Mouse (Mus musculus): Measurements from ENCODE around the gene Slc9a8.

Gene Slc9a8

GRCm38 (mm10) chr2:167447207-167447606 is 25.7 kb downstream of the Slc9a8 start:
- CTCF ChIA-PET: no interaction called here

GRCm38 (mm10) chr2:167447629-167448028 is 26.1 kb downstream of the Slc9a8 start:
- CTCF ChIA-PET: no interaction called here

DNA sequence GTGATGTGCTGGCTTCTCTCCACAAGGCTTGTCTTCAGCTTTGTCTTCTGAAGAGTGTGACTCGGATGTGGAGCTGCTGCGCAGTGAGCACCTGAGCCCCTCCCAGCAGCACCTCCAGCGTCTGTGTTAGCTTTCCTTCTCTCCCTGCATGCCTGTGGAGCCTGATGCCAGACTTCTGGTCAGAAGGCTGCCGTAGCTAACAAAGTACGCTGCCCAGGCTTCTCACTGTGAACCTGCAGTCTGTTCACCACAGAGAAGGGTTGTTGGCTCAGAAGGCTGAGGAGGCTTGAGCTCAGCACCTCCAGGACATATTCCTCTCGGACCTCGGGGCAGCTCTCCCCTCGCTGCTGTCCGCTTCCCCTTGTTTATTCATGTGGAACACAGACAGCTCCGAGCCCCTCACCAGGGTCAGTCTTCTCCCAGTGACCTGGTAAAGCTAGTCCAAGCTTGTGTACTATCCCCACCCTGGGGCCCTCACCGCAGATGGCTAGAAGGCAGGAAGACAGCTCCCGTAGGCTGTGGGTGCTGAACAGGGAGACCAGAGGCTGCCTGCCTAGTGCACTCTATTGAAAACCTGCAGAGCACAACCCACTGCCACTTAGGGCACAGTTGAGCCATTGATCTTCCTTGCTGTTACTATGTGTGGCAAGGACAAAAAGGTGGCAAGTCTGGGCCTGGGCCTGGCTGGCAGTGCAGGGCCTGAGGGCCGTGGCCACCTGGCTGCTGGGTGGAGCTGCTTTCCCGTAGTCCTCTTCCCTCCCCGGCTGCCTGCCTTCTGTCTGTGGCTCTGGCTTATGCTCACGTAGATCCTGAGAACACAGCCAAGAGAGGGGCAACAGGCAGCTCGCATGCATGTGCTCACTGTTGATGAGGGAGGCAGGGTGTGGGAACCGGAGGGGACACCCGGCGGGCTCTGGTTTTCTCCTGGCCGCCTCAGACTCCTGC is 28.1 kb downstream of the Slc9a8 start:
- CTCF ChIA-PET: no interaction called here

DNA sequence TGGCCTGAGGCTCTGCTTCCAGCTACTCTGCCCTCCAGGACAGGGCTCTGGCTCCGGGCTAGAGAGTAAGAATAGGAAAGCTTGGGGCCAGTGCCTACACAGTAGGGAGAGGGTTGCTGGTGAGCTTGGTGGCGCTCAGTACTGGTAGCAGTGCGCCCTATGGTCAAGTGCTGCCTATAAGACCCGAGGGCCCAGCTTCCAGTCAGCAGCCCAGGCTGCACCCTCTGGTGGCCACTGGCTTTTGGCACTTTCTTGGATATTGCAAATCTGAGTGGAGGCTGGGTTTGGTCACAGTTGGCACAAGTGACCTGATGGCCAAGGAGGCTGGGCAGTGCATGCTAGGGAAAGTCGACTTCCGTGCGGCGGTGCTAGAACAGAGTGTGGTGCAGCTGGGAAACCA is 29.1 kb downstream of the Slc9a8 start:
- CTCF ChIA-PET: no interaction called here

DNA sequence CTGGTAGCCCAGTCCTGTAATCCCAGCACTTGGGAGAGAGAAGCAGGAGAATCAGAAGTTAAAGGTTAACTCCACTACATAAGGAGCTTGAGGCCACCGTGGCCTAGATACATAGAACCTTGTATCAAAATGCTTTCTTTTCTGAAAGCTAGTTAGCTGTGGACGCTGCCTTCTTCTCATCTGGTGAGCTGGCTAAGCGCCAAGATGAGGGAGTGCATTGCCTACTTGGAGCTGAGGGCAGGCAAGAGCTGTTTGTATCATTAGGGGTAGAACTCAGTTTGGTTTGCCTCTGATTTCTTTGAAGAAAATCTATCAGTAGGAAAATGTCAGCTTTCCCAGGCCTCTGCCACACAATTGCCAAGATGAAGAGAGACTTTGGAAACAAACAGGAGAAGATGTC is 32.3 kb downstream of the Slc9a8 start:
- CTCF ChIA-PET: interaction anchor here (0.7 kb wide), 1 partner anchor 1772 kb away, joined by 3 read pairs; no protein-coding TSS in a partner anchor

DNA sequence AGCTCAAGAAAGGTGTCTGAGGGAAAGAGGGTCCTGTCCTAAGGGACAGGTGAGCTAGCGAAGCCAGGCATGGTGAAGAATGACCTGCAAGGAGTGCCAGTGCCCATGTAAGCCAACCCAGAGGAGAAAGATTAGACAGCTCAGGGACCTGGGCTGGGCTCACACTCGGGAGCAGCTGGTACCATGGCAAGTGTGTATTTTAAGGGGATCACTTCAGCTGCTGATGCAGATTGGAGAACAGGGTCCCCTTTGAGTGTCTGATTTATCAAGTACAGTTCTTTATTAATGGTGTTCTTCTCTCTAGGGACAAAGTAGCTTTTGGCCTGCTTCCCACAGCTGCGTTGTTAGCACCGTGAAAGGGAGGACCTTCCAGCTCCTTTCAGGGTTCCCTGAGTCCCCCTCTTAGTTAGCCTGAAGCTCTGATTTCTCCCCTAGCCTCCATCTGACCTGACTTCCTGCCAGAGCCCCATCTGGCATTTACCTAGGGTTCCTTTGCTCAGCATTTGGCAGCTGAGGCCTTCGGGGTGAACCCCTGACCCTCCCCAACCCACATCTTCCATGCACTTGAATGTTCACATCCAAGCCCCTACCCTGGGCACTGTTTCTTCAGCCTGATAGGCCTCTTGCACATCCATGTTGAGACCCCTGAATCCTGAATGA is 35.0 kb downstream of the Slc9a8 start:
- CTCF ChIA-PET: no interaction called here

- CTCF ChIA-PET: no interaction called here
These were observed 35.7 kb downstream of the Slc9a8 start for GRCm38 (mm10) chr2:167457213-167457612.

GRCm38 (mm10) chr2:167458548-167458947 is 37.0 kb downstream of the Slc9a8 start:
- CTCF ChIA-PET: no interaction called here

DNA sequence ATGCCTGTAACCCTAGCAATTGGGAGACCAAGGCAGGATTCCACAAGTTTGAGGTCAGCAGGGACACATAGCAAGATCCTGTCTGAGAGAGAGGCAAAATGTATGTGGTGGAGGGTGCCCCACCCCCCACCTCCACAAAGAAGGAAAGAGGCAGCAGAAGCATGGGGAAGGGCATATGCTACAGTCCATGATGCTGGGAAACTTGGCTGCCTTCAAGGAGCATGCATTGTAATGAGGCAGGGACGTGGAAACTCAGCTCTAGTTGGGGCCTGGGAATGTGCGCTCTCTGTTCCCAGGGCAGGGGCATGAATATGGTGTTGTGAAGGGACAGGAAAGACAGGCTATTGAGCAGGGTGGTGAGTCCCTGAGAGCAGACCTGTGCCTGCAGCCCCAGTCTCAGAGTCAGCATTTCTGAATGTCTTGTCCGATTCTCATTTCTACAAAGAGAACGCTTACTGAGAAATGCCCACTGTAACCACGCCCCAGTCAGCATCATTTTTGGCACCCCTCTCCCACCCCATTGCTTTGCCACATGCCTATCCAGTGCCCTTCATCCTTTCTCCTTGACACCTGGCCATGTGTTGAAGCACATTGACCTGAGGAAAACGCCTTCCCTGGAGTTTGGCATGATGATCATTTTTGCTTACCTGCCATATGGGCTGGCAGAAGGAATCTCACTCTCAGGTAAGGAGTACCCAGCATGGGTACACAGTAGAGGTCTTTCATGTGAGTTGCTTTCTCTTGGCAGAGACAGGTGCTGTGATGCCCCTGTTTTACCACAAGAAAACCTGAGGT is 37.8 kb downstream of the Slc9a8 start:
- CTCF ChIA-PET: no interaction called here

GRCm38 (mm10) chr2:167462954-167463353 is 41.4 kb downstream of the Slc9a8 start:
- CTCF ChIA-PET: interaction anchor here (0.7 kb wide), 1 partner anchor 240 kb away, joined by 3 read pairs; no protein-coding TSS in a partner anchor

DNA sequence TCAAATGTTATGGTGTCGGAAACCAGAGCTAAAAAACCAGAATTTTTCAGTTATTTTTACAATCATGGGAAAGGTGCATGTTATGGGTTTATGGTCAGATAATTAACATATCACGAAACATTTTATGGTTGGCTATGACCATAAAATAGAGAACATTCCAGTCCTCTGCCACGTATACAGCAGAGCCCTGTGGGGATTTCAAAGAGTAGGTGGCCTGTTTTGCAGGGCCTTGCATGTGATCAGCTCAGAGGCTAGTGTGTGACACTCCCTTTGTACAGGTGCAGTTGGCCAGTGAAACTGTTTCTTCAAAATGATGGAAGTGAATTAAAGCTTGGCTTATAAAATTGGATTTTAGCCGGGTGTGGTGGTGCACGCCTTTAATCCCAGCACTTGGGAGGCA is 42.3 kb downstream of the Slc9a8 start:
- CTCF ChIA-PET: no interaction called here

DNA sequence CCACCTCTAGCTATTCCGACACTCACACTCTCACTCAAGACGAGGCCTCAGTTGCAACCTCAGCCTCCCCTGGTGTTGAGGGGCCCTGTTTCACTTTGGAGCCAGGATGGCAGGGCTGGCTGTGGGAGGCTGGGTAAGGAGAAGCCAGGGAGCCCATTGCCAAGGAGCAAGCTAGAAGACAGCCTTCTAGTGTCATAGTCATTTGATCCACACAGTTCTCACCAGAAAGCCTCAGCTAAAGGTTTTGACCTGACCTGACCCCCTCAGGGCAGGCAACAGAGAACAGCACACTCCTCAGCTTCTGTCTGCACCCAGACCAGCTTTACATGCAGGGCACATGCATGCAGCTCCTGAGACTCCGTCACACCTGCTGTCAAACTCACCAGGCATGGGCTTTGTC is 44.4 kb downstream of the Slc9a8 start:
- CTCF ChIA-PET: no interaction called here

DNA sequence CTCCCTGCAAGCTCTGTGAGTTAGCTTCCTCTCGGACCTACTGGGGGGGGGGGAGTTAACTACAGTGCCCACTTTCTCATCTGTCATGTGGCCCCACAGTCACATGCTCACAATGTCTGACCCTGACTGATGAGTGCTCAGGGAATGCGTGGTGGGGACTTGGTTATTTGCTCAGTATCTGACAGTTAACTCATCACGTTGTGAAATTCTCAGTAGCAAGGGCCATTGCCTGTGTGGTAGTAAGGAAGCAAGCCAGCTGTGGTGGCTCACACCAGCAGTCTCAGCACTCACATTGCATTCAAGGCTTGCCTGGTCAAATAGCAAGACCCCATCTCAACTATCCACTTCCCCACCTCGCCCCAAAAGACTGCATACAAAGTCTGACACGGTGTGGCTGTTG is 45.7 kb downstream of the Slc9a8 start:
- CTCF ChIA-PET: interaction anchor here (0.7 kb wide), 1 partner anchor 15 kb away, joined by 5 read pairs; no protein-coding TSS in a partner anchor

DNA sequence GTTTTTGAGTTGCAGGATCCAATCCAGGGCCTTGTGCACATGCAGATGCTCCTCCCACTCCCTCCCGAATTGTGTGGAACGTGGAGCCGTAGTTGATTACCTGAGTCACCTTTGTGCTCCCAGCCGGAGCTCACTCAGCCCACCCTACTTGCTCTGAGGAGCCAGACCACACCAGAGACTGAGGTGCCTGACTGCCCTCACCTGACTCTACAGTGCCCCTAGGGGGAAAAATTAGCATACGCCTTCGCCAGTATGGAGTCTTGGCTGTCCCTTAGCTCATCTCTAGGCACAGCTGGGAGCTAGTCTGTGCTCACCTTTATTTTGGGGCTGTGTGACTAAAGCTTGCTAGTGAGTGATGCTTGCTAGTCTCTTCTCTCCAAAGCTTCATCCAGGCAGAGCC is 46.9 kb downstream of the Slc9a8 start:
- CTCF ChIA-PET: interaction anchor here (0.7 kb wide), 1 partner anchor 33 kb away, joined by 3 read pairs; no protein-coding TSS in a partner anchor

- CTCF ChIA-PET: no interaction called here
These were observed 49.1 kb downstream of the Slc9a8 start for GRCm38 (mm10) chr2:167470611-167471010.

DNA sequence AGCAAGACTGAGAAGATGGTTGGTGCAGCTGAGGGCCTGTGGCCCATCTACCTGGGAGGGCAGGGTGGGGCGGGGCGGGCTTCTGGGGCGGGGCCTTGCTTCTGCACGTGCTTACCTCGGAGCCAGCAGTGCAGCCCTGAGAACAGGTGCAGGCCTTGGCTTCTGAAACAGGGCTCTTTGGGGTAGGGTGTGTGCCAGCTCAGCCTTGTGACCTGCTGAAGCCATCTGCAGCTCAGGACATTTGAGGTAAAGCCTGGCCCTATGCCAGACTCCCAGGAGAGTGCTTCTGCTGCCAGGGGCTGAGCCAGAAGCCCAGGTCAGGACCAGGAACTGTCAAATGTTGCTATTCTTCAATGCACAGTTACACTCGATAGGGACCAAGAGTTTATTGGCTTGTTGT is 50.1 kb downstream of the Slc9a8 start:
- CTCF ChIA-PET: no interaction called here

- CTCF ChIA-PET: no interaction called here
These were observed 52.7 kb downstream of the Slc9a8 start for GRCm38 (mm10) chr2:167474218-167474617.

GRCm38 (mm10) chr2:167475596-167475995 is 54.1 kb downstream of the Slc9a8 start:
- CTCF ChIA-PET: interaction anchor here (0.6 kb wide), 2 partner anchors 61 to 475 kb away, joined by 3 to 4 read pairs; no protein-coding TSS in a partner anchor

GRCm38 (mm10) chr2:167476200-167476688 is 54.7 kb downstream of the Slc9a8 start:
- CTCF ChIA-PET: interaction anchor here (0.6 kb wide), 2 partner anchors 60 to 476 kb away, joined by 3 to 4 read pairs; no protein-coding TSS in a partner anchor

GRCm38 (mm10) chr2:167476762-167477161 is 55.2 kb downstream of the Slc9a8 start:
- CTCF ChIA-PET: no interaction called here

GRCm38 (mm10) chr2:167478128-167478527 is 56.6 kb downstream of the Slc9a8 start:
- CTCF ChIA-PET: no interaction called here

DNA sequence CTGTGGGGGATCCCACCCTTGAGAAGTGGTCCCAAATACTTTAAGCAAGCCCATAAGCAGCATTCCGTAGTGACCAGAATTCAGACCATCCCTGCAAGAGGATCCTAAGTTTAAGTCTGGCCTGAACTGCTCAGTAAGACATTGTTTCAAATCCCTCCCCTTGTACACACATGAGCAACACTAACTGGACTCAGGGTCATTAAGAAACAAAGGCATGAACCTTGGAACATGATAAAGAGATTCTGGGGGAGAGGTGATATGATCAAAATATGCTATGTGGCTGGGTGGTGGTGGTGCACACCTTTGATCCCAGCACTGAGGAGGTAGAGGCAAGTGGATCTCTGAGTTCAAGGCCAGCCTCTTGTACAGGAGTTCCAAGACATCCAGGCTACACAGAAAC is 58.0 kb downstream of the Slc9a8 start:
- CTCF ChIA-PET: no interaction called here
